Mouse (Mus musculus) thymus, postnatal 10 days (tissue): Measurements from ENCODE around the gene Fgfr2.

Experiments
- DNase-seq, 2 experiments: peaks; one replicate each; pipeline ENCODE4 v3.0.0; 2021; ENCODE audit warnings: low spot score in 2 of 2

The Fgfr2 gene

DNA sequence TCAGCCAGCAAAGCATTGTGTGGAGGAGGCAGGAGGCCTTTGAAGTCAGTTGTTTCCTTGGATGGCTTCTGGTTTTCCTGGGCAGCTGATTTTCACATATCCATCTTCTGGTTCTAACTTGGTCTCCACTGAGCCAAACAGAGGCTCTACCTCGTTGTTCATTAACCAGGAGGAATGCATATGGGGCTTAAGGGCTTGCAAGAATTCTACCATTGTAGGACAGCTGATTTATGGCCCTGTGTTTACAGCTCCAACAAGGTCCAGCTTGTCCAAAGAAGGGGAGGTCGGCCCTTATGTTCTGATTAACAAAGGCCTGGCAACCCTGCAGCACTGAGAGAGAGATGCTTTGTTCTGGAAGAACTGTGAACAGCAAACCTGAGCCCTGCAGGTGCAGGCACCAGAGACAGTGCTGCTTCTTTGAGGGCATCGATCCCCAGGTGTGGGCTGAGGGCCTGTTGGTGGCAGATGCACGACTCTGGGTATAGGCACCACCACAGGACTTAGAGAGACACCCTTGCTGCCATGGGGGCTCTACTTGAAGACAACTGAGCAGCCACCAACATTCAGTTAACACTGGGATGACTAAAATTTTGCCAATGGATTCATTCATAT is 2787.6 kb downstream of the Fgfr2 start:
- no peak for DNase-seq

DNA sequence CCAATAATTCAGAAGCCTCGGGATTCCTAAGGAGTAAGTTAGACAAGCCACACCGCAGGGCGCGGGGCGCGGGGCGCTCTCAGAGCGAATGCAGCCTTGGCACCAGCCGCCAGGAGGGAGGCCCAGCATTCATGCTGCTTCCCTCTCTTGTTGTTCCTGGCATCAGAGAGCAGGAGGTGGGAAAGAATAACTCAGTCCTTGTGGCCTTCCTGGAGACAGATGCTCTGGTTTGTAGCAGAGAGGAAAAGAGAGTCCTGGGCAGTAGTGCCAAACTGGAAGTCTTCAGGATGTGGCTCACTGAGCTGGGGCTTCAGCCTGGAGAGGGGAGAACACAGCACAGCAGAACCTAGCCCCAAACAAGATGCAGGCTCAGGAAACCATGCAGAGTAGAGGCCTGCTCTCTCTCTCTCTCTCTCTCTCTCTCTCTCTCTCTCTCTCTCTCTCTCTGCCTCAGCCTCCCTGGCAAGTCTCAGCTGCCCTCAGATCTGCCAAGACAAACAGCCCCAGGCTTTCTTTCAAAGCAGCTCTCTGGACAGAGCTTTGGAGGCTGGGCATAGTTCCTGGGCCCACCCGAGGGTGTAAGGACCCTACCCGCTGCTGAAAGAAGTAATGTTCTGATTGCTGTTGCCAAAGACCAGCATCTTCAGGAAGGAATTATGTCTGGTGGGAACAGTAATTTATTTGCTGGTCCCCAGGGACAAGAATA is 2790.5 kb downstream of the Fgfr2 start:
- no peak for DNase-seq

DNA sequence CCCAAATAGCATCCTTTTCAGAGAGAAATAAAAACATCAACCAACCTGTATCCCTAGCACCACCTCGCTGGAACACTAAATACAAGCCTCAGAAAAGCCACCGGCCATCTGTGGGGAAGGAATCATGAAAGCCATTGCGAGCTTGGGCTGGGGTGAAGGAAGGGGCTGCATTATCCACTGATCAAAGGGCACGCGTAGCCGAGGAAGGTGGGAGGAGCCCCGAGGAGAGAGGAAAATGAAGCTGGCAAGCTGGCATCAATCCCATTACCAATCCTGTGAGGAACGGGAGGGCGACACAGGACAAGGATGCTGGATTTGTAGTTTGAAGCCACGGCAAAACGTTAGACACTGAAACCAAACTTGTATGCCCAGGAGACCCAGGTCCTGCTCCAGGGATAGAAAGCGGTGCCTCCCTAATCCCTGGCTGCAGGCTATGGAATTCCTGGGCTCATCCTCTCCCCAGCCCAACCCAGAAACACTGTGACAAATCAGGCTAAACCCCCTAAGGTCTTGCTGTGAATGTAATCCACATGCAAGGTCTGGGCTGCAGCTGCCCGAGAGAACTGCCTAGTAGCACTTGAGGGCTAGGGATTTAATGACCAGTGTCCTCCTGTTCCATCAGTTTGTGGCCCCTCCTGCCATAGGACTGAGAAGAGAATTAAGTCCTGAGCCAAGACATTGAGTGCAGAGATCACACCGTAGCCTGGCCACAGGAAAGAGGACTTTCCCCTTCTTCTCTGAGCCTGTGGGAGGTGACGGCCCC is 2795.4 kb downstream of the Fgfr2 start:
- no peak for DNase-seq

DNA sequence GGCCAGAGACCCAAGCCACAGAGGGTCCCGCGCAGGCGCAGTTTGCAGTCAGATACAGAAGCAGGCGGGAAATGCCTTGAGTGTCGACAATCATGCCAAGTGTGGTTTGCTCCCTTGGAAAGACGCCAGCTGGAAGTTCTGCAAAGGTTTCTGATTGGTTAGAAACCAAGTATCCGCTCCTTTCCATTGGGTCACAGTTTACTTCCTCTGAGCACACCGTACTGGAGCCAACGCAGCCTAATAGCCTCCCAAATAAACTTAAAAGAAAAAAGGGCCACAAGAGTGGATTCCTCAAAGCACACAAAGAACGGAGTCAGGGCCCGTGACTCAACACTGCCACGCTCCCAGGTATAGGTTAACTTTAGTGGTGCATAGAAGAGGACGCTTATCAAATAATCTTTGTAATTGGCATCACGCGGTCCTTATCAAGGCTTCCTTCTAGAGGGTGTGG is 2797.1 kb downstream of the Fgfr2 start:
- DNase-seq: no peak

DNA sequence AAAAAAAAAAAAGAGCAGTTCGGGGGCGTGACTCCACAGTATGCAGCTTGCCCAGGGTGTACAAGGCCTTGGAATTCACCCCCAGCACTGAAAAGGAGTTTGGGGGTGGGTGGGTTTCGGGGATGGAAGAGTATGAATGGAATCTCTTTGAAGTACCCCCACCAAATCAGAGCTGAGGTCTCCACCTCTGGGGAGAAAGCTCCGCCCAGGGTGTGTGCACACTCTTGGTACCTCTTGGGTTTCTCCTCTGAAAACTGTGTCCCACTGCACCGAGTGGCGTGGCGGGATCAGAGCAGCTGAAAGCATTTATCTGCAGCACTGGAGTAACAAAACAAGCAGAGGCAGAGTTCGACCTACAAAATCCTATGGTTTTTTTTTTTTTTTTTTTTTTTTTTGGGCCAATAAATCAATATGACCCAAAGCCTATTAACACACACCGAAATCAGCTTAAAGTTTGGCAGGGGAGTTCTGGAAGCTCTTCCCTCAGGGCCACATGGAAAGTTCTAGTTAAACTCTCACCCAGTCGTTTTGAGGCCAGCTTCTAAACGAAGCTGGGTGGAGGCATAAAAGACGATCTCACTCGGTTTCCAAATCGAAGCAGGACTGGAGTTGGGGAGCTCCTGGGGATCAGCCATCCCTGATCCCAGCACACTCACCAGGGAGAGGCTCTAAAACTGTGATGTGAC is 2798.3 kb downstream of the Fgfr2 start:
- no peak for DNase-seq

DNA sequence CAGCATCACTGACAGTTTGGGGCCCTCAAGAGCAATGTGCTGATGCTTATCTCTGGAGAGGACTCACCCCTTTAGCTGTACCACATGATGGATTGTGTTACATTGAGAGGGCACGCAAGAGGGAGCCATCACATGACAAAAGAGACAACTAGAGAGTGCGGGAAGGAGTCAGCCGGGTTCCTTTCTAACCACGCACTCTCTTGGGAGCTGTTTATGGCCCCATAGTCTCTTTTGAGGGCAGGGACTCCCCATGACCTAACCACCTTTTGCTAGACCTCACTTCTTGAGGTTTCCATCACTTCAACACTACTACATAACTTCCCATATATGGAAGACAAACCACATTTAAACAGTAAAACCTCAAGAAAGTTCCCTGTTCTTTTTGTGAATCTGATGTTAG is 2799.4 kb downstream of the Fgfr2 start:
- no peak for DNase-seq

DNA sequence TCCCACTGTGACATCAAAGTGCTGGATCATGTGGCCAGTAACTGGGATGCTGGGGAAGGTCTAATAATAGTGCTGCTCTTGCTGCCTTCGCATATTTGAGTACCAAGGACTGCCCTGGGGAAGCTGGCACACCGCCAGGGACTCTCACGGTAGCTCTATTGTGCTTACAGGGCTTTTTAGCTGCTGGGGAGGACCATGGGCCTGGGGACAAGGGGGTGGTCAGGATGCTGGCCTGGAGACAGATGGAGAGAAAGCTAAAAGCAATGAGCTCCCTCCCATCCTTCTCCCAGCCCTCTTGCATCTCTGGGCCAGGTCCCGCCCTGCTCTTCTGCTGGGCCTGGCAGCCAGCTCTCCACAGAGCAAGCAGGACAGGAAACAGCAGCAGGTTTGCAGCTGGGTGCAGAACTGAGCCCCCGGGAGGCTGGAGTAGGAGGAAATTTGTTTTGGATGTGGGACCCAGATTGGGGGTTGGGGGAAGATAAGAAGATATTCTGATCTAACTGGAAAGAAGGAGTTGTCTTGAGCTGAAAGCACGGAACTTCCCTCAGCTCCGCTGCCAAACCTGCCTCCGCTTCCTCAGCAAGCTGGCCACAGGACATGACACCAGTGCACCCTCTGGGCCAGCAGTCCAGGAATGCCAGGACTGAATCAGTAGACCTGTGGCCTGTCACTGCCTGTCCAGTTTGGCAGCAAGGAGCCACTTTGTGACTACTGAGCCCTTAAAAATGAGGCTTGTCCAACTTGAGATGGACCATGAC is 2803.2 kb downstream of the Fgfr2 start:
- no peak for DNase-seq

DNA sequence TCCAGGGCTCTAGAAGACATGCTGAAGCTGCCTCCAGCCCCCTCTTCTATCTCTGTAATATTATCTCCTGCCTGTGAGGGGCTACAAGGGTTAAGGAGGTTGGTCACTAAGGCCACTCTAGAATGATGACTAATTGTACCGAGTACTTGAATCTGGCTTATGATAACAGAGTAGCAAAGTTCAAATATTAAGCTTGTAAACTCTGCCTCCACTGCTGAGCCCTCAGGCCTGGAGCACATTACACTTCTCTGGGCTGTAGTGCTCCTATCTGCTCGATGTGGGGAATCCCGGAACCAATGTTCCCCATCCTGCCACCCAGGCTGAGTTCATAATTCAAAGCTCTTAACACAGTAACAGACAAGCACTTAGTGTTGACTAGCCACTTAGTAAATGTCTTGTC is 2806.9 kb downstream of the Fgfr2 start:
- DNase-seq: no peak

DNA sequence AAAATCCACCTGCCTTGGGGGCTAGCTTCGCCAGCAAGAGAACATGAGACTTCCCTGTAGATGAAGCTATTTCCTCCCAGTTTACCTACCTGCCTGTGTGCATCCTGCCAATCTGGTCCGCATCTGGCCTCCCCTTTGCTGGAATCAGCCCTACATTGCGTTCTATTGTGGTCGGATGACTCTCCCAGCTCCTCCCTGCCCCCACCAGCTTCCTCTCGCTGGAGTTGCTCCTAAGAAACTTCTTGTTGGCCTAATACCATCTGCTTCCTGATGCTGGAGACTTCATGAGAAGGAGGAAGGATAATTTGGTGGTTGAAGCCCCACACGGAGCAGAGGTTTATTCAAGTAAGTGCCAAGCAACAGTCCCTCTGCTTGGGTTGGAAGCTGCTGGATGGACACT is 2807.9 kb downstream of the Fgfr2 start:
- DNase-seq: no peak

DNA sequence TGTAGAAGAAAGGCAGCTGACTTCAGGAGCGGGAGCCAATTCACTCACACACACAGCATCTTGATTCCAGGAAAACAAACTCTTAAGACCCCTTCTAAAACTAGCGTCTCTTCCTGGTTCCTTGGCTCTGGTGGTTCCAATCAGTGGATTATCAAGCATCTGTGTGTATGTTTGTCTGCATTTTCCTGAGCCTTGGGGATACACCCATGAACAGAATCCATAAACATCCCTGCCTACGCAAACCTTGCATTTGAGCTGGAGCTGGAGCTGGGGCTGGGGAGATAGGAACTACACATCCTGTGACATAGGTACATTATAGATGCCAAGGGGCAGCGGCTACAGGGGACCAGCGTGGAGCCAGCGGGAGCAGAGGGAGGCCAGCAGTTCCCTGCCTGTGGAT is 2808.5 kb downstream of the Fgfr2 start:
- no peak for DNase-seq

DNA sequence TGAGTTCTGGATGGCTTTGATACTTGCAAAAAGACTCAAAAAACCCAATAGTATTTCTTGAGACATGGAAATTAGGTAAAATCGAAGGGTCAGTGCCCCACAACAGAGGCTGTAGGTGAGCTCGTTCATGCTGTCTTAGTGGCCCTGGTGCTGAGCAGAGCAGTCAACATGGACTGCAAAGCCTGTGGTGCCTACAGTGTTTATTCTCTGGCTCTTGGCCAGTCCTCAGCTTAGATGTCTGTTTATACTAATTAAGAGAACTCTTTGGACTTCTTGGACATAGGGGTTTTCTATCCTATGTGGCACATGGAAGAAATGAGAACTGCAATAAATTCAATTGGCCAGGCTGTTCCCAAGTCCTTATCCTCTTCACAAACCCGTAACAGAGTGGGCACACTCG is 2811.8 kb downstream of the Fgfr2 start:
- DNase-seq: no peak

DNA sequence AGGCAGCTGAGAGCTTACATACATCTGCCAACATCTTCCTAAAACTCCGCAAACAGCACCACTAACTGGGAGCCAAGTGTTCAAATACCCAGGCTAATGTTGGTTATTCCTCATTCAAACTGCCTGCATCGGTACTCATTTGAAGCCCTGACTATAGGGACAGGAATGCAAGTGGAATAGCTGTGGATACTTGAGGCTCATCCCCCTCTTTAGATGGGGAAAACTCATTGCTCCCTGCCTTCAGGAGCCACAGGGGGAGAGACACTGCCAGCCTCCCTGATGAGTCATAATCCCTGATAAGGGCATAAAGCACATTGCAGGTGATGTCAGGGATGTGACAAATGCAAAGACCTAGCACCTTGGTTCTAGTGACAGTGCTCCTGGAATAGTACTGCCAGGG is 2814.0 kb downstream of the Fgfr2 start:
- DNase-seq: no peak

DNA sequence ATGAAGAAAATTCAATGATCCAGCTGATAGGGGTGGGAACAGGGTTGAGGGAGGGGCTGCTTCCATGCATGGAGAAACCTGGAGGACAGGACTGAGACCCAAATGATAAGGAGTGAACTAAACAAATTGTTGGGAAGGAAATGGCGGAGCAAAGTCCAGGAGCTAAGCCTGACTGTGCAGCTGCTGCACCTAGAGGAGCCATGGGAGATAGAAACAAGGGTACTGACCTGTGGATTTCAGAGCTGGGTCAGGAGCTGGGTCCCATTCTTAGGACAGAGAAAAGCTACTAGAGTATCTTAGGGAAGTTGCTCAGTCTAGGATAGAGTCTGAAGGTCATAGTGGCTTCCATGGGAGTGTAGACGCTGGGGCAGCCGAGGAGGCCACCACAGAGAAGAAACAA is 2816.1 kb downstream of the Fgfr2 start:
- DNase-seq: no peak

DNA sequence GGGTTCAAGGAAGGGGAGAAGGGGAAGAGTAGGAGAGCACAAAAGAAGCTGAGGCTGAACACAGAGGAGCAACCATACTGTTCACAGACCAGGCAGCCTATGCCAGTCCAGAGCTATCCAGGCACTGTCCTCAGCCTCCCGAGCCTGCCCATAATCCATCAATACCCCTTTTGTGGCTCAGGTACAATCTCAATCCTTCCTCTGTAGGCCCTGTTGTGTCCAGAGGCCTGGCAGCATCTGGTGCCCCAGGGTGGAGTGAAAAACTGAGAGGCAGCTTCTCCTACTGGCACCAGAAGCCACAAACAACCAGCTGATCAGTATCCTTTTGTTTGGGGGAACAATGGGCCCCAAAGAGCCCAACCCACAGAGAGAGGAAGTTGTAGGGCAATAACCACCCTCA is 2818.5 kb downstream of the Fgfr2 start:
- DNase-seq: no peak

DNA sequence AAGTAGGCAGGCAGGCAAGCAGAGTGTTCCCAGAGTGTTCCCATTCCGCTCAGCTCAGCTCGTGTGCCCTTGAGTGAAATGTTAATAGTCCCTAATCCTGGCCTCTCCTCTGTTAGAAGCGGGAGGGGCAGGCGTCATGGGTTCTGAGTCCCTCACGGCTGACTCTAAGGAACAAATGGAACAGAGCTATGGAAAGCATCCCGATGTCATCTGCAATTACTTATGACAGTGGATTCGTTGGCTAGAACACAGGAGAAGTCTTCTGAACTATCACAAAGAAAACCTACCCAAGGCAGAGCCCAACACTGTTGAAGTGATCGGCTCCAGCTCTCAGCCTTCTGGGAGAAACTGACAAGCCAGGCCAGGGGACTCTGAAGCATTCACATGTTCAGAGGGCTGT is 2819.7 kb downstream of the Fgfr2 start:
- no peak for DNase-seq

DNA sequence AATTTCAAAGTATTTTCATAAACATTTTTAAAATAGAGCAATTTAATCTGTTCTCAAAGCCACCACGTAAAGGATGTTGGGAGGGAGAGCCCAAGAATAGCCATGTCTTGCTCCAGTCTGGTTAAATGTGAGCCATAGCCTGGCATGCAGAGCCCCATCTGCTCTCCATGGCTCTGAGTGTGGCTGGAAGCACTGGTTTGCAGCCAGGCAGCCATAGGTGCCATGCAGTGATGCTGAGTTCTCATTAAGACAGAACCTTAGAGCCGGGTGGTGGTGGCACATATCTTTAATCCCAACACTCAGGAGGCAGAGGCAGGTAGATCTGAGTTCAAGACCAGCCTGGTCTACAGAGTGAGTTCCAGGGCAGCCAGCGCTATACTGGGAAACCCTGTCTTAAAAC is 2822.5 kb downstream of the Fgfr2 start:
- DNase-seq: no peak

DNA sequence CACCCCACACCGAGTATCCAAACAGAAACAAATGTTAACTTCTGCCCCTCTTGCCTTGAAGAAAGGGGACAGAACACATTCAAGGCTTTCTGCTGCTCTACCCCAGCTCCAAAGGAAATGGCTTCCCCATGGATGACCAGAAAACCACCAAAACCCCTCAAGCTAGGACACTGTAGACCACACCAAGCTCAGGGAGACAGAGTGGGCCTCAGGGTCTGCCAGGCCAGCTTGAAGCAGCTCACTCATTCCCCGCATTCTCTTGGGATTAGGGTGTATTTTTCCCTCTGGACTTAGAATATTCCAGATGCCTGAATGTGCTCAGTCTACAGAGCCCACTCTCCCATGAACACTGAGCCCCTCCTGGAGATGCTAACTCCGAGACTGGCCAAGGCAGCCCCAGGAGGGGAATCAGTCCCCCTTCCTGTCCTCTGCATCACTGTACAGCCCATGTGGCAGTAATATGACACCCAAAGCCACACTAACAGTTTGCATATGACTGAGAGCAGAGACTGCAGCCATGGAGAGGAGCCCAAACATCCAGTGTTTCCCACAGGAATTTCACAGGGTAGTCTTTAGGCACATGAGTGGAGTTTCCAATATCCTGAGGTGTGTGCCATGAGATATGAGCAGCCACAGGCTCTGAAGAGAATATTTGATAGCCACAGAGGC is 2824.1 kb downstream of the Fgfr2 start:
- DNase-seq: no peak

DNA sequence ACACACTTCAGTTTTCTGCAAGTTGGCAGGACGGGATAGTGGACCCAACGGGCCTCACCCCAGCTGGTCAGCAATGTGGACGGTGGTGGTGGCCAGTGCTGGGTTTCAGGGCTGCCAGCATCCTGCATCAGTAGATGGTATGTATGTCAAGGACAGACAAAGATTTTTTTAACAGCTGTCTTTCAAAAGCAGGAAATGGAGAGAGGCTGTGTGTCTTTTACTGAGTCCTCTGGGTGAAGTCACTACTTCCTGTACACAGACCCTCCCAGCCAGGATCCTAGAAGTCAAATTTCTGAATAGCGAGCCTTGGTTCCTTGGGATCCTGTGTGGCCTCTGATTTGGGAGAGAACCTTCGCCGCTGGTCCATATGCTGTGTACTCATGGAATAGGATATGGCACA is 2832.0 kb downstream of the Fgfr2 start:
- DNase-seq: no peak

DNA sequence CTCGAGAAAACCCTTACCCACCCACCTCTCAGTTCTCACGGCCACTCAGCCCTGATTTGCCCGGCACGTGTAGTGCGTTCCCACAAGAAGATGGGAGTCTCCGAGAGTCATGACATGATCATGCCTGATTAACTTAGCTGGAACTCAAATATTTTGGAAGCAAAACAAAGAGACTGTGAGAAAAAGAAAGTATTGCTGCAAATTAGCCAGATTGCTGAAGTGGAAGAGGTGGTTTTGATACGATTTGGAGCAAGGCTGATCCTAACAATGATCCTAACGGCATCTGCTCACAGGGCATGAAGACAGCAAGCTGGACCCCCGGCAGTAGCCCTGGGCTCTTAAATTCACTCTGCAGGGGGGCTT is 2833.7 kb downstream of the Fgfr2 start:
- no peak for DNase-seq

DNA sequence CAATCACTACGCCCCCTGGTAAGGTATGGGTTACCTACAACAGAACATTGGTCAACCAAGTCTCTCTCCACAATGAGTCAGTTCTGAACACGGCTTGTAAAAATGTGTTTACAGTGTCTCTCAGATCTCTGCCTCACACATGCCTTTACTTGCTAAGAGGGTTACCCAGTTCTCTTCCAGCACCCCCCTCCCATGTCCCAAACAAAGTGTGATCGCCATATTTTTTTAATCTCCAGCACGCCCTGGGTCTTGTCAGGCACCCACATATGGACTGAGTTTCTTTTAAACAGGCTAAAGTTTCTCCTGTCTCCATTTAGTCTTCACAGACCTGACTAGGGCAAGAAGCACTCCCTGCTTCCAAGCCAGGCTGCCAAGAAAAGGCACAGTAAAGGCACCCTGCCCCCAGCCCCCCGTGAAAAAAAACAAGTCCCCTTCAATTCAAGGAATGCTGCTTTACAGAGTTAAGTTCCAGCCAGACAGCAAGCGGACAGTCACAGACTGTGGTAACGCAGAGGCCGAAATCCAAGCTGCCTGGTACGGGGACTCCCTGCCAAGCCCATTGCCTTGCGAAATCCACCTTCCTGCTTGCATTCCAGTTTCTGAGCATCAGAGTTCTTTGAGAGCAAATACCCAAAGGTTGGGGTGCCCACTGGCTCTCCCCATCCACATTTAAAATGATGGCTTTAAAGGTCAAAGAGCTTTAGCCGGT is 2834.3 kb downstream of the Fgfr2 start:
- DNase-seq: no peak

DNA sequence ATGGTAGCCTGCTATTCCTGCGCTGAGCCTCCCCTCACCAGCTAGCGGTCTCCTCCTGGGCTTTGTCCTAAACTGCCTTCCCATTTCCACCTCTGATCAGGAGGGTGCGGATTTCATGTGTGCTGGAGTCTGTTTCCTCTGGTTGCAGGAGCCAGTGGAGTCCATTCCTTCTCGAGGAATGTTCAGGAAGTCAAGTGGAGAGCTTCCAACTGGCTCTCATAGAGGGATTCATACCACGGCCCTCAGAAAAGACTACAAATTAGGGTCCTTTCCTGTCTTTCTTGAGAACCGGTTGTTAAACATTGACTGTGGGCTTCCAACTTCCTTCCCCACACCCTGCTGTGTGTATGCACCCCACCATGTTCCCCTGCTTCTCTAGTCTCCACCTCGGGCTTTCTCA is 2834.9 kb downstream of the Fgfr2 start:
- no peak for DNase-seq
